Comparison of ENCODE assay signal across 8 mouse cellular contexts in genomic region chr17:29347645-29348256, GRCm38 (mm10). TPM values are rescaled to one million over a fixed set of nuclear protein-coding genes. Genes with fewer than 3 reads are reported as not detected.
A peak's percentile ranks its signal among the peaks of the same experiment; 100 is the strongest.
DNase-seq lines count a peak whose midpoint lies in the region; ATAC-seq and TF ChIP-seq lines count a peak whose summit lies in the region.

Mtch1 (minus strand) TSS chr17:29347934.

- TF ChIP-seq CTCF in gastrocnemius, adult 2 months (IDR thresholded peaks at IDR 0.05): no peak
- TF ChIP-seq CTCF in hindbrain, postnatal 0 days (IDR thresholded peaks at IDR 0.05; ENCODE audit: low read depth): no peak
- TF ChIP-seq CTCF in left cerebral cortex, adult 2 months (IDR thresholded peaks at IDR 0.05): no peak

- peak; percentile 96 for ATAC-seq in hindbrain, postnatal 0 days
- peak; percentile 100 for ATAC-seq in megakaryocyte, adult 5-6 weeks (ENCODE audit: poor library complexity, severe bottlenecking)

- DNase-seq in WW6 (ENCODE audit: low read depth, low spot score): peak; percentile 96
- peak; percentile 96 to 98 for DNase-seq in cerebellum, postnatal 4 days (ENCODE audit: low spot score in 2 of 2)
- peak; percentile 100 for DNase-seq in gastrocnemius, adult 2 months
- DNase-seq in hindbrain, postnatal 0 days (ENCODE audit: low spot score): peak; percentile 98
- peak; percentile 98 for DNase-seq in left cerebral cortex, adult 2 months (ENCODE audit: extremely low spot score in 1 of 2, low spot score in 2 of 2)
- DNase-seq in right cerebral cortex, adult 2 months (ENCODE audit: low spot score in 2 of 2): peak; percentile 96 to 97
- DNase-seq in urinary bladder, postnatal 14 days (ENCODE audit: low spot score): peak; percentile 99

- under 1% methylated on average over 43 of the region's 53 CpGs for WGBS in hindbrain, postnatal 0 days

- no peaks in the 10 kb centered on the region for H3K9me3 ChIP-seq in hindbrain, postnatal 0 days (ENCODE audit: low read length)

- H3K4me2 ChIP-seq in hindbrain, postnatal 0 days (ENCODE audit: low read depth, low read length): peak within 1 kb of the TSS; percentile 74

- H3K27me3 ChIP-seq in hindbrain, postnatal 0 days (ENCODE audit: insufficient read depth, low read length): no peaks in the 10 kb centered on the region

- intact Hi-C loops in gastrocnemius, adult 2 months (cut with DNase I): no loop called here
- intact Hi-C loops in left cerebral cortex, adult 2 months (cut with DNase I): loop anchor here (2.0 kb wide), 1 partner anchor 79 kb away; the partner anchor contains the start of gene BC004004

- H3K4me1 ChIP-seq in hindbrain, postnatal 0 days (ENCODE audit: insufficient read depth, low read length): peaks cover 12% of the 10 kb centered on the region

- no peaks in the 10 kb centered on the region; the same call in 1 of the 2 replicates for H3K36me3 ChIP-seq in hindbrain, postnatal 0 days (ENCODE audit: insufficient read depth, low read length)

- H3K9ac ChIP-seq in hindbrain, postnatal 0 days (replicated peaks; ENCODE audit: low read length): peak within 1 kb of the TSS; percentile 95

- H3K27ac ChIP-seq in gastrocnemius, adult 2 months: peak within 1 kb of the TSS; percentile 98
- H3K27ac ChIP-seq in hindbrain, postnatal 0 days: peak within 1 kb of the TSS; percentile 97
- peak within 1 kb of the TSS; percentile 85 for H3K27ac ChIP-seq in left cerebral cortex, adult 2 months

- H3K4me3 ChIP-seq in gastrocnemius, adult 2 months: peak within 1 kb of the TSS; percentile 88
- H3K4me3 ChIP-seq in hindbrain, postnatal 0 days (ENCODE audit: low read length): peak within 1 kb of the TSS; percentile 85
- peak within 1 kb of the TSS; percentile 62 for H3K4me3 ChIP-seq in left cerebral cortex, adult 2 months

RNA-seq across cellular contexts. Expression of gene Mtch1, which starts in this region (rescaled TPM):
- 100 to 1,000 TPM in 1 of 2 experiments, 10 to 100 TPM in 1; 78.5 to 109 TPM for total RNA-seq in gastrocnemius, adult 2 months (2021)
- 622 and 633 TPM in 2 replicates for total RNA-seq in hindbrain, postnatal 0 days (2014; rRNA removed)
- 464 and 500 TPM in 2 replicates for polyA plus RNA-seq in hindbrain, postnatal 0 days (2015; fragmentation: Nextera tagmentation; extraction: Ambion mirVana)
- 100 to 1,000 TPM; 537 to 552 TPM for total RNA-seq in left cerebral cortex, adult 2 months (2021)
- 111 and 128 TPM in 2 replicates for total RNA-seq in megakaryocyte, adult 5-6 weeks (2015)
- 84.1 and 107 TPM in 2 replicates for total RNA-seq in megakaryocyte, adult 5-6 weeks (2017)

Comparison
In these comparisons a context has a peak if more than half of its experiments do, and no peak if none do; other contexts are left out.
1. Peak in every context shown above with its lines: DNase-seq, ATAC-seq, H3K4me3 ChIP-seq and H3K27ac ChIP-seq.